Mouse (Mus musculus) ES-Bruce4 (cell line): ENCODE results near the gene Mrps7.

ENCODE experiments used
- CTCF ChIP-seq: IDR thresholded peaks from one replicate; pipeline ENCODE4 v1.8.1; 2011; ENCODE audit warnings: low read depth, low read length
- EP300 ChIP-seq: IDR thresholded peaks from 2 replicates; pipeline ENCODE4 v1.6.1; 2011; ENCODE audit warnings: low read depth, low read length; ENCODE audit not compliant: insufficient read depth
- POLR2A ChIP-seq: IDR thresholded peaks from one replicate; pipeline ENCODE4 v1.8.1; 2011; ENCODE audit warnings: low read length; ENCODE audit not compliant: insufficient read depth

DNA sequence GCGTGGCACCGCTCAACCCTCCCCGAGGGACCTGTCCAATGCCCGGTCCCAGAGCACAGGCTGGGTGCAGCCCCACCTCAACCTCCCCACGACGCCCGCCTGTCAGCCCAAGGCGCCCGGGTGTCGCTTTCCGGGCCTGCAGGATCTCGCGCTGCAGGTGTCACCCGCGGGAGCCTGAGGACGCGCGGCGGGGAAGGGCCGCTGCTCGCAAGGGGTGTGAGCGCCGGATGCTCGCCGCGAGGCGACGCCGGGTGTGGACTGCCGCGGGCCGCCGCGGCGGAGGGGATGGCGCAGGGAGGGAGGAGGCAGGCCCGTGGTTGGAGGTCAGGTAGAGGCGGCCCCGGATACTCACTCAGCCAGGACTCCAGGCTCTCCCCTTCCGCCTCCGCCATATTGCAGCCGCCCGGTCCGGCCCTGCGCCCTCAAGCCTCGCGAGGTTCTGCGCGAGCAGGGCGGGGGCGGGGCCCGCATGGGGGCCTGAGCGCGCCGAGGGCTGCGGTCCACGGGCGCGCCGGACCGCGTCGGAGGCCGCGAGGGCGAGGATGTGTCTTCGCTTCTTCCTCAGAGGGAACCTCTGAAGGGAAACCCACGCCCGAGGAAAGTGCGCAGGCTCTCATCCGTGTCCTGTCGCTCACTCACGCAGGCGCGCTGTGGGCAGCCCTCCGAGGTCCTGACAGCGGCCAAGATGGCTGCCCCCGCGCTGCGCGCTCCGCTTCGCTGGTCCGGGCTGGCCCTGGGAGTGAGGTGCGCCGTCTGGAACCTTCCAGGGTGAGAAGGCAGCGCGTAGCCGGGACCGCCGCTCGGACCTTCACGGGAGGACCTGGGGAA, at the start of gene Mrps7, which contains the start of gene Gga3:
- TF ChIP-seq CTCF = no peak
- TF ChIP-seq POLR2A = no peak
- no peak for TF ChIP-seq EP300
